Mouse (Mus musculus): ENCODE results near the gene Otx1. TPM values are rescaled to one million over a fixed set of nuclear protein-coding genes. Genes with fewer than 3 reads are reported as not detected.

Gene Otx1
- polyA plus RNA-seq, 1 experiment from 2014 or later, result not detected

DNA sequence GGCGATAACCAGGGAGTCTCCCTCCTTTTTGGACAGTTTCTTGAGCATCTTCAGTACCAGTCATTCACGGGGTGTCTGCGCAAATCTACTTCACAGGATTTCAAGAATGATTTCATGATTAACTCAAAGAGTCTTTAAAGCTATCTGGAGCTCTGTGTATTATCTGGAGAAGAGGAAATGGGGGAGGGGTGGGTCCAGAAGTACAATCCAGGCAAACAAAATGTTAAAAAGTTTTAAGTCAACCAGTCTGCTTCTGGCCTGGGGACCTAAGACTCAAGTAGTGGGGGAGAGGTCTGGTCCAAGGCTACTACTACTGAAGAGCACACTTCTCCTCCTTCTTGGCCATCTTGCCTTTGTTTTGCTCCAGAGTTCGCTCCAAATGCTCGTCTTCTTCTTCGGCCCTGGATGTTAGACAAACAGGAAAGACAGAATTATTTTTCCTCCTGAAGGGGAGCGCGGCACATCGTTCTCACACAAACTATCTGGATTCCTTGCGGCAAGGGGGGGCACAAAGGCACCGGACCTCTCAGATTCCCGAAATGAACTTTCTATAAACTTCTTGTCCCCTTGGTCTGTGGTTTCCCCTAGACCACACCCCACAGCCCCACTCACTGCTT, 3.9 kb upstream of the Otx1 start:
- ATAC-seq (replicated peaks; ENCODE audit: low FRiP score, low read depth) (no peak), DNase-seq (ENCODE audit: low spot score) (no peak)
- Histone ChIP-seq H3K4me3 (replicated peaks; ENCODE audit: low read depth, low read length) (no peak overlapping the region), H3K9ac (ENCODE audit: low read depth, low read length) (no peak overlapping the region), H3K36me3 (ENCODE audit: insufficient read depth, low read length) (no peaks in the 10 kb centered on the region), H3K9me3 (replicated peaks; ENCODE audit: low read length) (no peaks in the 10 kb centered on the region), H3K27ac (no peak overlapping the region), H3K4me1 (replicated peaks; ENCODE audit: insufficient read depth, low read length) (peaks cover 10% of the 10 kb centered on the region; the same call in 1 of the 2 replicates), H3K27me3 (ENCODE audit: insufficient read depth, low read length) (peaks cover 47% of the 10 kb centered on the region), H3K4me2 (ENCODE audit: low read length) (no peak overlapping the region)
- no peak for TF ChIP-seq CTCF (IDR thresholded peaks at IDR 0.05; ENCODE audit: low read depth)
- WGBS, result 62% methylated on average over 12 of the region's 12 CpGs

DNA sequence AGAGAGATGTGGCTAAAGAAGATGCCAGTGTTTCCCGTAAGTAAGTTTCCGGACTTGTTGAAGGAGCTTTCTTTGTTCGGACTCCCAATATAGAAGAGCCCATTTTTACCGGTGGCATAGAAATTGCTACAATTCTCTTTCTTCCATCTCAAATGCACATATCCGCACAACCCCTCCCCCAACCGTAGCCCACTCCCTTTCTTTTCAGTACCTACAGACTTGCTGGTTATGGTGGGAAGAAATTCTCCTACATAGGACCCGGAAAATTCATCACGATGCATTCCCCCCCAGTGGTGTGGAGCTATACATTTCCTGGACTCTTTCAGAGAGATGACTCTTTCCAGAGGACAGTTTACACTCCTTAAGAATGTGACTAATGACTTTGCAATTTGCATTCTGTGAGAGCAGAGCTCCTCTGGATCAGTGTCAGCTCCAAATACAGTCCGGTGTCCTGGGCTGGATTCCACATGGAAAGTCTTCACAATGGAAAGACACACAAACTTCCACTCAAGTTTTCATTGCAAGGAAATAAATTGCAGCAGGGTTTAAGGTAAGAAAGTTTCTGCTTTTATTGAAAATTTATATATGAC, 2.7 kb upstream of the Otx1 start:
- Histone ChIP-seq H3K9ac (ENCODE audit: low read depth, low read length) (no peak overlapping the region), H3K9me3 (replicated peaks; ENCODE audit: low read length) (no peaks in the 10 kb centered on the region), H3K36me3 (ENCODE audit: insufficient read depth, low read length) (no peaks in the 10 kb centered on the region), H3K4me3 (replicated peaks; ENCODE audit: low read depth, low read length) (no peak overlapping the region), H3K27me3 (ENCODE audit: insufficient read depth, low read length) (peaks cover 59% of the 10 kb centered on the region), H3K27ac (no peak overlapping the region), H3K4me2 (ENCODE audit: low read length) (no peak overlapping the region), H3K4me1 (replicated peaks; ENCODE audit: insufficient read depth, low read length) (peaks cover 20% of the 10 kb centered on the region; the same call in 1 of the 2 replicates)
- ATAC-seq (replicated peaks; ENCODE audit: low FRiP score, low read depth) (no peak), DNase-seq (ENCODE audit: low spot score) (no peak)
- no peak for TF ChIP-seq CTCF (IDR thresholded peaks at IDR 0.05; ENCODE audit: low read depth)
- WGBS, result 39% methylated on average over 9 of the region's 9 CpGs

DNA sequence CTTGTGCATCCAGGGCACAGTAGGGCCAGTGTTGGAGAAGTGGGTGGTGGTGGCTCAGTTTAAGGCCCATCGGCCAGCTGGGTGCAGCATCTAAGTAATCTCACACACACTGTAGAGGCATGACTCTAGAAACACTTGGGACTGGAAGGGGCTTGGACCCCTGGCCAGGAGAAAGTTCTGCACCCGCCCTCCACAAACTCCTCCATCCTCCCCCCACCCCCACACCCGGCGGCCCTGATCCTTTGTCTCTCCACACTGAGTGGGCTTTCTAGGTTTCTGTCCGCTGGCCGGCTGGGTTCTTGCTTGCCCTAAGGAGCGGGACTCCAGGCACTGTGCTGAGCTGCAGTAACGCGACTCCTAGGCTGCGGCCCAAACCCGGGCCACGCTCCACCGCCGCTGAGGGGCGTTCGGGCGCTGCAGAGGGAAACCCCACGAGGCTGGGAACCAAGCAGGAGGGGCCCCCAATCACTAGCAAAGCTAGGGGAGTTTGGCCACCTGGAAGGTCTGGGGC, 1.7 kb upstream of the Otx1 start:
- Histone ChIP-seq H3K9me3 (replicated peaks; ENCODE audit: low read length) (no peaks in the 10 kb centered on the region), H3K4me1 (replicated peaks; ENCODE audit: insufficient read depth, low read length) (peaks cover 20% of the 10 kb centered on the region; the same call in 1 of the 2 replicates), H3K27me3 (ENCODE audit: insufficient read depth, low read length) (peaks cover 69% of the 10 kb centered on the region), H3K27ac (no peak overlapping the region), H3K4me3 (replicated peaks; ENCODE audit: low read depth, low read length) (no peak overlapping the region; the same call in 1 of the 2 replicates), H3K36me3 (ENCODE audit: insufficient read depth, low read length) (no peaks in the 10 kb centered on the region), H3K9ac (ENCODE audit: low read depth, low read length) (no peak overlapping the region), H3K4me2 (ENCODE audit: low read length) (peak overlapping the region; percentile 32)
- no peak for TF ChIP-seq CTCF (IDR thresholded peaks at IDR 0.05; ENCODE audit: low read depth)
- DNase-seq (ENCODE audit: low spot score) (peak; percentile 48), ATAC-seq (replicated peaks; ENCODE audit: low FRiP score, low read depth) (no peak; the same call in 1 of the 2 replicates)
- 5% methylated on average over 18 of the region's 18 CpGs for WGBS

DNA sequence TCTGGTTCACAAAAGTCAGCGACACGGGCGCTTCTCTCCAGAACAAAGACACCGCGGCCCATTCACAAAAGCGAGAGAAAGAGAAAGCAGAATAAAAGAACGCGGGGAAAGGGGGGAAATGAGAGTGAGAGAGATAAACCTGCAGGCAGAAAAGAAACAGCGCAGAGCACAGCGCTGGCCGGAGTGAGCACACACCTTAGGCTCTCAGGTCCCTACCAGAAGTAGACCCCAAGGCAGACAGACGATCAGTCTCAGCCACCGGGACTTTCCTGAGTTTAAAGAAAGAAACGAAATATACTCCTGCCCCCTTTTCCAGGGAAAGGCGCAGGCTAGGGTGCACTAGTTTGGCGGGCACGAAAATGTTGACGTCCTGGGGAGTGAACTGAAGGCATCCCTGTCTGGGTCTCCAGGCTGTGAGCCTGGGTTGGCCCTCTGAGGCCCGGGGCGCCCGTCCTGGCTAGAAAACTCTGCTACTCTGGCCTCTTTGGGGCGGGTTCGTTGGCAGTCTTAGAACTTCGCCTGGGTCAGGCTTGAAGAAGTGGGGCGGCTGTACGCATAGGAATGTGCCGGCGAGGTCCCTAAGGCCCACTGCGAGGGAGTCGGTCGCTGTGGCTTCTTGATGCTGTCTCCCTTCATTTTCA, 764 bp upstream of the Otx1 start:
- 1% methylated on average over 31 of the region's 31 CpGs for WGBS
- H3K4me1 ChIP-seq (replicated peaks; ENCODE audit: insufficient read depth, low read length), result peaks cover 20% of the 10 kb centered on the region; the same call in 1 of the 2 replicates

GRCm38 (mm10) chr11:22002062-22002782, 475 bp downstream of the Otx1 start:
- Histone ChIP-seq H3K27ac (no peak overlapping the region), H3K27me3 (ENCODE audit: insufficient read depth, low read length) (peaks cover 72% of the 10 kb centered on the region), H3K9ac (ENCODE audit: low read depth, low read length) (no peak overlapping the region), H3K4me1 (replicated peaks; ENCODE audit: insufficient read depth, low read length) (peaks cover 20% of the 10 kb centered on the region; the same call in 1 of the 2 replicates), H3K4me2 (ENCODE audit: low read length) (peak overlapping the region; percentile 85), H3K4me3 (replicated peaks; ENCODE audit: low read depth, low read length) (peak overlapping the region; percentile 44), H3K36me3 (ENCODE audit: insufficient read depth, low read length) (no peaks in the 10 kb centered on the region), H3K9me3 (replicated peaks; ENCODE audit: low read length) (no peaks in the 10 kb centered on the region)
- ATAC-seq (replicated peaks; ENCODE audit: low FRiP score, low read depth) (no peak), DNase-seq (ENCODE audit: low spot score) (peak; percentile 42)
- under 1% methylated on average over 34 of the region's 34 CpGs for WGBS
- no peak for TF ChIP-seq CTCF (IDR thresholded peaks at IDR 0.05; ENCODE audit: low read depth)

More for the DNA sequence above, 764 bp upstream of the Otx1 start:
- no peak overlapping the region for H3K4me3 ChIP-seq (replicated peaks; ENCODE audit: low read depth, low read length)
- ATAC-seq (replicated peaks; ENCODE audit: low FRiP score, low read depth) (no peak), DNase-seq (ENCODE audit: low spot score) (peak; percentile 22)
- H3K27me3 ChIP-seq (ENCODE audit: insufficient read depth, low read length), result peaks cover 72% of the 10 kb centered on the region
- no peak overlapping the region for H3K9ac ChIP-seq (ENCODE audit: low read depth, low read length)
- no peak for TF ChIP-seq CTCF (IDR thresholded peaks at IDR 0.05; ENCODE audit: low read depth)
- no peak overlapping the region for H3K27ac ChIP-seq
- H3K36me3 ChIP-seq (ENCODE audit: insufficient read depth, low read length), result no peaks in the 10 kb centered on the region
- no peak overlapping the region for H3K4me2 ChIP-seq (ENCODE audit: low read length)
- no peaks in the 10 kb centered on the region for H3K9me3 ChIP-seq (replicated peaks; ENCODE audit: low read length)
